14 mouse cellular contexts compared by ENCODE assay signal in the genomic region with DNA sequence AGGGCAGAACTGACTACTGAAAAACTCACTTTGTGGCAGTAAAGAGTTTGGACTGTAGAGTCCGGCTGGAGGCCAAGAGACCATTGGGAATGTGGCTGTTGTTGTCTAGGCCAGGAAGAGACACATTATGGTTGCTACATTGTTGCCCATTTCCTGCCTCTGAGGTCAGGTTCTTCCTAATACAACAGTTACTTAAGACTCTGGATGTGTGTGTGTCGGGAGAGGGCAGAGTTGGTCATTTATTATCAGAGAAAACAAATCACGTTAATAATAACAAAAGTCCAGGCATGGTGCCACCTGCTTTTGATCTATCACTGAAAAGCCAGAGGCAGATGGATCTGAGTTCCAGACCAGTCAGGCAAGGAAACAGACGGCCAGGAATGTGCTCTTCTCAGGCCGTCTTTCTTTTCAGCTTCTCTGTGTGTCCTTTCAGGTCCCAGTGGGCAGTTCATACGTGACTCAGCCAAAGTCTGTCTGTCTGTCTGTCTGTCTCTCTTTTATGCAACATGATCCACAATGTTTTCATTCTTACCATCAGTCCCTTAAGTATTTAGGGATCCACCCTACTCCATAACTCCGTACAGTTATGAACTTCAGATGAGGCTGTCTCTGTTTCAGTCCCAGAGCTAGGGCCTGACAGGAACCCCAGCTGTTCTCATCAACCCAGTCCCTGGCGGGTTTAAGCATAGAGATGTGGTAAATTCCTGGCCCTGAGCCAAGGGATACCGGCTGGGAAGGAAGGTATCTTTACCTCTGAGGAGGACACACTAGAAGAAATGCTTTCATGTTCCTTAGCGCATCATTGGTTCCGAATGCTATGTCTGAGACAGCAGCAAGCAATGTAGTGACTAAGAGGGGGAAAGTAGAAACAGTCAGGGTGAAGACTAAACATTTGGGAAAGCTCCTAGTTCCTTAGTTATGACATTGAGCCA. TPM values are rescaled to one million over a fixed set of nuclear protein-coding genes. Genes with fewer than 3 reads are reported as not detected.
DNase-seq lines count a peak whose midpoint lies in the region; ATAC-seq and TF ChIP-seq lines count a peak whose summit lies in the region.
"Had no signal": no experiment of that assay in that cellular context is flagged by ENCODE, and none has a peak within 500 bp of the region (broad histone marks: within the 10 kb centered on the region; RNA-seq: fewer than 3 reads in every experiment).

No protein-coding gene starts in this region.

- in situ Hi-C loops in Patski (cut with MboI; ENCODE audit: low pct_unique_long_range_greater_than_20kb): no loop called here

- no peaks in the 10 kb centered on the region for H3K27me3 ChIP-seq in Patski
- H3K27me3 ChIP-seq: heart, embryonic 15.5 days; hindbrain, embryonic 13.5 days; midbrain, embryonic 12.5 days had no signal

- peak; percentile 84 for DNase-seq in heart, adult 11 months
- DNase-seq in heart, postnatal 14 days: no peak
- DNase-seq in 3134 (ENCODE audit: extremely low read depth, insufficient read length, low spot score) (peak; percentile 64), Patski (ENCODE audit: low read depth, low spot score) (peak; percentile 82)
- peak; percentile 80 for DNase-seq in lung, postnatal 36 days
- no peak for DNase-seq in layer of hippocampus, adult 11-12 months (ENCODE audit: low spot score)
- DNase-seq in frontal cortex, postnatal 10 days (ENCODE audit: low spot score in 2 of 2): no peak
- DNase-seq: cerebellum, adult 2 months; right cerebral cortex, postnatal 14 days had no signal

- POLR2A ChIA-PET in Patski (lab: Charles Lee): no interaction called here

- CTCF ChIA-PET in Patski (lab: Charles Lee): interaction anchor here (1.9 kb wide), 1 partner anchor 23 kb away, joined by 7 read pairs; no protein-coding TSS in a partner anchor

- intact Hi-C loops in heart, postnatal 14 days (cut with DNase I): no loop called here

- ATAC-seq in Patski: peak; percentile 20

- no peak for TF ChIP-seq CTCF in Patski (IDR thresholded peaks at IDR 0.05)

RNA-seq across cellular contexts. Expression of gene Slc16a11, which starts 18.9 kb away (rescaled TPM):
- under 1 TPM; 0.76 to 0.90 TPM for total RNA-seq in heart, postnatal 14 days (2021)
- 1.9 TPM for polyA plus RNA-seq in Patski (2021)
- total RNA-seq: granulocyte monocyte progenitor cell, adult 5-6 weeks had no signal

RNA-seq across cellular contexts. Expression of gene Slc16a13, which starts 27.2 kb away (rescaled TPM):
- total RNA-seq in heart, postnatal 14 days (2021): 1 to 10 TPM; 4.2 to 5.8 TPM
- 12.2 TPM for polyA plus RNA-seq in Patski (2021)

RNA-seq across cellular contexts. Expression of gene Bcl6b, which starts 36.0 kb away (rescaled TPM):
- total RNA-seq in heart, postnatal 14 days (2021): 10 to 100 TPM; 26.1 to 32.5 TPM
- polyA plus RNA-seq in Patski (2021): not detected
- total RNA-seq: granulocyte monocyte progenitor cell, adult 5-6 weeks had no signal

RNA-seq across cellular contexts. Expression of gene Clec10a, which starts 37.6 kb away (rescaled TPM):
- total RNA-seq in heart, postnatal 14 days (2021): 1 to 10 TPM; 1.7 to 2.2 TPM
- not detected for polyA plus RNA-seq in Patski (2021)
- polyA plus RNA-seq: limb, embryonic 11.5 days had no signal

RNA-seq across cellular contexts. Expression of gene 0610010K14Rik, which starts 44.1 kb away (rescaled TPM):
- 10 to 100 TPM; 34.7 to 38.4 TPM for total RNA-seq in heart, postnatal 14 days (2021)
- 50.1 TPM for polyA plus RNA-seq in Patski (2021)

Comparison
In these comparisons a context has a peak if more than half of its experiments do, and no peak if none do; other contexts are left out.
1. DNase-seq: peak in heart, adult 11 months (single experiment), 3134 (single experiment), Patski (single experiment) and lung, postnatal 36 days (single experiment); none in heart, postnatal 14 days (0 of 2), layer of hippocampus, adult 11-12 months (single experiment) and frontal cortex, postnatal 10 days (0 of 2).